Mouse (Mus musculus): ENCODE results near the gene 2610001J05Rik.
"Not testable (repeated sequence)": the region's sequence is repeated elsewhere in the genome, so short reads cannot be mapped to it uniquely, and the experiment has no call there.

Gene 2610001J05Rik

DNA sequence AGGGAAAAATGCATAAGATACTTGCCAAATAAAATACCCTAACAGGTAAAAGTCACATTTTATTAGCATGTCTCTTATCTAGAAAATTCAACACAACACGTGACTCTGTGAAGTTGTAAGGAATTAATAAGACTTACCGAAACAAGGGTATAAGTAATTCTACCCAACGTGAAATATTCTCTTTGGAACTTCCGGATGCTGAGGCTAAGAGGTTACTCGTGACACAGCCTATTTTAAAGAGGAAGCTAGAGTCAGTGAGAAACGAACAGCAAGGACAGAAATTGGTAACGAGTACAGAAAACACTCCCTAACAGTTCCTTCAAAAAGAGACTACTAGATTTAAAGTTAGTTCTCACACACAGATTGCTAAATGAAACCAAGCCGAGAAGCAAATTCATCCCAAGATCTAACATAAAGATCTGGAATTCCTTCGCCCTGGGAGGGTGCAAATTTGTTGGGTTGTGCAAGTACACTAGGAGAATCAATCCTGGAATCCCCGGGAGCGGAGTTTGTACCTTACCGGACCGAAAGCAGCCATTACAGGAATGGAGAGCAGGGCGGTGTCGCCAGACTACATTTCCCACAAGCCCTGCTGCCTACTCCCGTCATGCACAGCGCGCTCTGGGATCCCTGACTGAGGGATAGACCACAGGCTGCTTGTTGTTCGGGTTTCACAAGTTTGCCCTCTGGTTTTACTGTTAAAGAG, at the start of gene 2610001J05Rik:
Gene 2610001J05Rik, minus strand, starts transcription at position 600 of the 706 bp plus-strand sequence.
- peak; percentile 94 for DNase-seq

GRCm38 (mm10) chr6:13909762-13910537, 38.6 kb upstream of the 2610001J05Rik start:
- no peak for DNase-seq

DNA sequence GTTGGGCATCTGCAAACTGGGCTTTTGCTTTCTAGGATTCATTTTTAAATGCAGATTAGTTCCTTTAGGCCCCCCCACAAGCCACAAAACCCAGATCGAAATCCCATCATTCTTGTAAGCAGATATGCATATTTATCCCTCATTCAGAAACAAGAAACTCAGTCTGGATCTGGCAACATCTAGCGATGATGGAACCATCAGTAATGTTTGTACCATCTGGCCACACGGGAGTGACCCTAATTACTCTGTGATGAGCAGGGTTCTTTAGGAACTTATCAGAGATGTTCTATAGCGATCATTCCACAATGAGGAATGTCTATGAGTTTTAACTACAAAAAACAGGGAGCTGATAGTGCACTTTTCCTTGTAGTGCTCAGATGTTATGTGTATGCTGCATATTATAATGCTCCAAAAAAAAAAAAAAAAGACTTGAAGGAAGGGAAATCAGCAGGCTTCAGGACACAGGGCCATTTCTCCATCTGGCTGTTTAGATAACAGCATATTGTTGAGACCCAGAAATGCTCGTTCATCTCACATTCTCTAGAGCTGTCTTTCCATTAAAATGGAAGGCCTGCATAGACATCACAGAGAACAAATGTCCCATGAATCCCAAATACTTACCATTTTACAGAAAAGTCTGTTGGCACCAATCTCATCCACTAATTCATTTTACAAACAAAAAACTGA, 31.8 kb upstream of the 2610001J05Rik start:
- peak; percentile 5 for DNase-seq

- DNase-seq = no peak
Measured at GRCm38 (mm10) chr6:13884877-13885592, 13.7 kb upstream of the 2610001J05Rik start.

DNA sequence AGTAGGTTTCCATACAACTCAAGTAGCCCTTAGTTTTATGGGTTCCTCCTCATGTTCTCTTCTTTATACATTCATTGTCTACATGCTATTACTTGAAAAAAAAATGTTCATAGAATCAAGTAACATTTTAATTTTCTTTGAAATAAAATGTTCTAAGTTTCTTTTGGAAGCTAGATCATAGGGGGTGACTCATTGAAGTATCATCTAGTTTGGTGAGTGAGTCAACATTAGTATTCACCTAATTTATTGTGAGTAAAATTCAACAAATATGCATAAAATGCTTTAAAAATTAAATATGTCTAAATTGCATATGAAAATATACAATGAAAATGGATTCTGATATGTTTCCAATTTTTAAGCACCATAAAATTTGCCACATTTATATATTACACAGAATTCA, 11.6 kb upstream of the 2610001J05Rik start:
- no peak for DNase-seq

DNA sequence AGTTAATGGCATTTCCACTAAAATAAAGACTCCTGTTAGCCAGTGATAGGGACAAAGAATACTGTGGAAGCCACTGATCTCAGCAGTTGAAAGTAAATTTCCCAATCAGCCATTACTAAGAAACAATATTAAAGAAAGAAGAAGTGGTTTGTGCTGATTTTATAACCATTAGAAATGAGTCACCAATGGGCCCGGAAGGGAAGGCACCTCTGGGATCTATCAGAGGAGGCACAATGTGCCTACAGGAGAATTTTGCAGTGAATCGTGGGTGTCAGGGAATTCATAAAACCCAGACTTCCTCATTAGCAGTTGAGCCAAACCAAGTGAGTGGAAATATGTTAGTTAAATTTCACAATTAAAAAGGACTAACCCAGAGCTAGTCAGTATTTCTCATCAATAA, 2.6 kb upstream of the 2610001J05Rik start:
- no peak for DNase-seq

DNA sequence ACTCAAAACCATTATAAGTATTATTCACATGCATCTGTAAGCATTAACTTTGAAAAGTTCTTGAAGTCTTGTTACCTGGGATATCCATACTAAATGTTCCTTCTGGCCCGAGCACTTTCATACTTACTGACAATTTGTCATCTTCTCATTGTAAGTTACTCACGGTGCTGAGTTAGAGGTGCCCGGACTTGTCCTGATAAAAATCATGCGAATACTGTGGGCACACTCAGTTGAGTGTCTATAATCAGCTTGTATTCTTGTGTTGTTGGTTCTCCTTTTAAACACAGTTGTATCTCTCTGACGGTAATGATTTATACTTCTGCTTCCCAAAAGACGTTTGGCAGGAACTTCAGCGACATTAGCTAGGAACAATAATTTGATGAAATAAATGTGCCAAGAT, 758 bp upstream of the 2610001J05Rik start:
- no peak for DNase-seq

- DNase-seq = no peak
Measured at GRCm38 (mm10) chr6:13871625-13871958, 274 bp upstream of the 2610001J05Rik start.

- DNase-seq = peak; percentile 47
Measured at GRCm38 (mm10) chr6:13870289-13870741, 1.0 kb downstream of the 2610001J05Rik start.

DNA sequence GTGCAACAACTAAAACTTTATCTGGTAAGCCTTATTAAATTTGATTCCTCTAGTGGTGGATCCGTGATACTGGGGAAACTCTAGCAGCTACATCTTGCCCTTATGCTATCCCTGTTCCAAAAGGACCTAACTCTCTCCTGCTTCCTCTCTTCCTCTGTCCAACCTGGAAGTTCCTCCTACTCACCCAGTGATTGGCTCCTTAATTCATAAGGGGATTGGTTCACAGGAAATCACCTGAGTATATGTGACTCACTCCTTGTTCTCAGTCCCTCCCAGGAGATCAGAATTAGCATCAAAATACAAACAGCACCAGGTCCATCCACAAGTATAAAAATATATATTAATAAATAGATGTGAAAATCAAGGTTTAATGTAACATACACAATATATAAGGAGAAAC, 10.7 kb downstream of the 2610001J05Rik start:
- DNase-seq = no peak

DNA sequence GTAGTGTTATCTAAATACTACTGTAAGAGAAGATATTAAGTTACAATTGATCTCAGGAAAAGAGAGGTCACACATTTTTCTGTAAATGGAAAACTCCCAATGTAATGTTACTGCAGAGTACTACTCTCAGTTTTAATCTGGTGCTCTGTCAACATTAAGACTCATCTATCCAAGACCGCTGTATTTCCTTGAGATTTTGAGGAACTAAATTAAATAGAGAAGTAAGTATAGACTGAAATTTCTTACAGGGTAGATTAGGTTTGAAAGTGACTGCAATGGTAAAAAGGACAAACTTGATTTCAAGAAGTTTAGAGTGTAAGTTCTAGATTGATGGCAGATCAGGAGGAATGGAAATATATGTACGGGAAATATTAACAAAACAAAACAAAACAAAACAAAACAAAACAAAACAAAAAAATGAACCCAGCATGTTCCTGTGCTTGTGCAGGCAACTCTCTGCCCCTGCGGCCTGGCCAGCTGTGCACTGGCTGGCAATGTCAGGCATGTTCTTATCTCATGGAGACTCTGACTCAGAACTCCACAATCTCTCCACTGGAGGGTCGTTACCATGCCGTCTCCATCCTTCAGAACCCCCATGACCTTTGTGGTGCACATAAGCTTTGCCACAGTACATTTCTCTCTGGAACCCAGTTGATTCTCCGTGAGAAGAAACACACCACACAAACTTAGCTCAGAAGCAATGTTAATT, 11.3 kb downstream of the 2610001J05Rik start:
- DNase-seq = no peak

DNA sequence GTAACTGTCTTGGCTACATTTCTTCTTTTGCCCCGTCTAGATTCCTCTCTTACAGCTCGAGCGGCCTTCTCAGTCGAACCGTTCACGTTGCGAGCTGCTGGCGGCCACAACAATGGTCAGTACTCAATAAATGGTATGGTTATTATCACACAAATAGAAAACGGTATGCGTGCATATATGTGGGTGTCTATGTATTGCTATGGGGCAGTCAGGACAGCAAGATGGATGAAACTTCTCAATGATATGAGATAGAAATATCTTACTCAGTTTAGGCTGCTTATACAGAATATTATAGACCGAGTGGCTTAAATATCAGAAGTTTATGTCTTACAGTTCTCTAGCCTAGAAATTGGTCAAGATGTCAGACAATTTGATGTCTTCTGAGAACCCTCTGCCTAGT, 17.1 kb downstream of the 2610001J05Rik start:
- DNase-seq = no peak

DNA sequence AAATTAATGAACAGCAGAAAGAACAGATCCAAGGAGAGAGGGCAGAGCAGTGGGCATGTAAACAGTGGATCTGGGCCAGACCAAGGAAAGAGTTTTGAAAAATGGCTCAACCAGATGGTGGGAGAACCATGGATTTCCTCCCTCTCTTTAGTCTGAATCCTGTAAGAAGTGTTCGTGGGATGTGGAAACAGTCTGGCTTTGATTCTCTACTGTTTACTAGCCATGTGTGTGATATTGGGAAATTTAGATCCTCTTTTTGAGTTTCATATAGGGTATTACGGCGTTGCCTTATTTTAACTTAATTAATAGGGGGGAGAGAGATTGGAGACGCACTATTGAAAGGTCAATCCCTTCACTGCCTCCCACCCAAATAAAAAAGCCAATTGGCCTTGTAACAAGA, 18.1 kb downstream of the 2610001J05Rik start:
- DNase-seq = no peak

DNA sequence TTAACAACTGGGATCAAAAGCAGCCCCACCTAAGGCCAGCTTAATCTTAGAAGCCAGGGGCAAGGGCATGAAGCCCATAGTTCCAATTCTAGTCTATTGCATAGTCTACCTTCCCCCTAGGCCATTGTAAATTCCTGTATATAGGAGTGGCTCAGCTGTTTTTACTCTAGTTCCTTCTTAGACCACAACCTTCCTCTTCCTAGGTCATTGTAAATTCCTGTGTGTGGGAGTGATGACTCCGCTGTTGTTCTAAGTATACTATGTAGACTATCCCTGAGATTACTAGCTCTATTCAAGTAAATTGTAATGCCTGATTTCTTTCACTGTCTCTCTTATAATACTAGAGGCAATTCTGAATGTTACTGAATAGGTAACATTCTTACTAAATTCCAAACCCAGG, 25.3 kb downstream of the 2610001J05Rik start:
- DNase-seq = not testable (repeated sequence)

- DNase-seq = peak; percentile 50
Measured at GRCm38 (mm10) chr6:13839345-13840054, 31.8 kb downstream of the 2610001J05Rik start, which contains the start of gene Gpr85. Gene Gpr85, minus strand, starts transcription at chr6:13839942.

GRCm38 (mm10) chr6:13838677-13839344, 32.5 kb downstream of the 2610001J05Rik start:
- peak; percentile 90 for DNase-seq

GRCm38 (mm10) chr6:13837916-13838676, 33.2 kb downstream of the 2610001J05Rik start:
- peak; percentile 64 for DNase-seq

DNA sequence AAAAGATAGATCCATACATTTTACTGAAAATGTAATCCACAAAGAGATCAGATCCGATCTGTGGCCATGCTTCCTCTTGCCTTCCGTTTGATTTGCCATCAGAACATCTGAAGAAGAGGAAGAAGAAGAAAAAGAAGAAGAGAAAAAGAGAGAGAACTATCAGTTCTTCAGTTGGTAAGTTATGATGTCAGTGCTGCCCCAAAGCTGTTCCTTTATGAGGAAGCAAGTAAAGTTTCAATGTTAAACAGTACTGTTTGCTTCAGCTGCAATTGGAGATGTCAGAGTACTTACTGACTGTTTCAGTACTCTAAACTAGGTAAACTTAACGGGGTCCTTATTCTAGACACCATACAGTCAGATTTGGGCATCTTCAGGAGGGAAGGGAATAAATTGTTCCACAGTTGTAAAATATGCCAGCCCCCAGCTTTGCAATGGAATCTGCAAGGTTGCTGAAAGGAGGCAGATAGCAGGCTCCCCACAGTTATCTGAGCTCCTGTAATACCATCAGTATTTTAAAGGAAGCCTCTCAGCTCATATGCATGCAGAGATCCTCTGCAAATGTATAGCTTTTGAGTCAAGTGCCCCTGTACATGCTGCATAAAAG, 34.2 kb downstream of the 2610001J05Rik start:
- DNase-seq = peak; percentile 11

All from retina, postnatal 1 day (tissue).